Mouse (Mus musculus) heart, adult 2 months (tissue): ENCODE measurements around the gene Cdh4.

Experiments used
- CTCF ChIP-seq: fragments of 200-600 bp; IDR thresholded peaks from 2 replicates; pipeline ENCODE4 v1.8.1; 2022; ENCODE audit warnings: antibody characterized with exemption, mild to moderate bottlenecking, moderate library complexity
- EP300 ChIP-seq: fragments of 200-500 bp; IDR thresholded peaks from 2 replicates; pipeline ENCODE4 v1.6.1; 2011; ENCODE audit warnings: low read depth, low read length, control low read depth; ENCODE audit not compliant: insufficient read depth
- POLR2A ChIP-seq: fragments of 200-500 bp; IDR thresholded peaks from 2 replicates; pipeline ENCODE4 v1.6.1; 2011; ENCODE audit warnings: mild to moderate bottlenecking, low read depth, low read length, control low read depth; ENCODE audit not compliant: insufficient read depth

GRCm38 (mm10) chr2:179801042-179801441, 358.8 kb downstream of the Cdh4 start:
- TF ChIP-seq EP300 = no peak
- TF ChIP-seq CTCF = no peak
- no peak for TF ChIP-seq POLR2A
